Mouse (Mus musculus): ENCODE results near the gene F2rl2.

DNA sequence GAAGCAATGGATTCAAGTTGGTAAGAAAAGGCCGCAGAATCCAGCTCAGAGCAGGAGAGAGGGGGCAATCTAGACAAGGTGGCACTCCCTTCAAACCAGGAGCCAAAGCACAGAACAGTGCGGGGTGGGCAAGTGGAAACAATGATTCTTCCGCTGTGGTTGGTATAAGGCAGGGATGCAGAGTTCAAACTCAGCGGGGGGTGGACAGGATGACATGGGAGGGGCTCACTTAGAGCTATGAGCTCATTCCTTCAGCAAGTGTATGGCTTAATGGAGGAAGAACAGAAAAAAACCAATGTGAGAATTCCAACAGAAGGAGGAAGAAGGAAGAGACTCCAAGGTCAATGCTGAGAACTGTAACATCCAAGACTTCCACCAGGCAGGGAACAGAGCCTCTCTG lies 33.8 kb downstream of the F2rl2 start:
- TF ChIP-seq CTCF (IDR thresholded peaks at IDR 0.05; ENCODE audit: insufficient read depth, low read depth, low read length) (no peak), POLR2A (IDR thresholded peaks at IDR 0.05; ENCODE audit: insufficient read depth, low read depth, low read length) (no peak)

Measured in olfactory bulb, adult 2 months (tissue).